Mouse (Mus musculus) heart, postnatal 14 days (tissue): Measurements from ENCODE around the gene Lsm2. TPM values are rescaled to one million over a fixed set of nuclear protein-coding genes. Genes with fewer than 3 reads are reported as not detected.
"Not testable (repeated sequence)": the region's sequence is repeated elsewhere in the genome, so short reads cannot be mapped to it uniquely, and the experiment has no call there.

Source experiments
- DNase-seq, 2 experiments: peaks; one replicate each; pipeline ENCODE4 v3.0.0; 2021 to 2022
- intact Hi-C: fragments of 180-260 bp; cut with DNase I; formaldehyde crosslinking; loops from one replicate; pipeline ENCODE4 v1.15.1; 2025
- long read RNA-seq, 2 experiments: library from polyadenylated mRNA; stranded (forward); transcript quantifications; one replicate each; pipeline ENCODE4 v2.0.0; 2021
- total RNA-seq, 2 experiments: library from RNA; stranded (reverse); gene quantifications; 2 replicates each; pipeline ENCODE4 v1.2.3; 2021

The Lsm2 gene
- total RNA-seq, result 10 to 100 TPM; 19.2 to 25.0 TPM
- long read RNA-seq, experiment 1, transcript Lsm2-202 (5 exons, 840 nt), result major isoform, 25 of 28 reads
- long read RNA-seq, experiment 1, partial matches to known transcripts, result 0 of 28 reads
- long read RNA-seq, experiment 1, other reads (novel, unspliced or antisense), result 1 of 28 reads
- long read RNA-seq, experiment 2, transcript Lsm2-202 (5 exons, 840 nt), result major isoform, 15 of 17 reads
- long read RNA-seq, experiment 2, partial matches to known transcripts, result 0 of 17 reads
- long read RNA-seq, experiment 2, other reads (novel, unspliced or antisense), result 1 of 17 reads

DNA sequence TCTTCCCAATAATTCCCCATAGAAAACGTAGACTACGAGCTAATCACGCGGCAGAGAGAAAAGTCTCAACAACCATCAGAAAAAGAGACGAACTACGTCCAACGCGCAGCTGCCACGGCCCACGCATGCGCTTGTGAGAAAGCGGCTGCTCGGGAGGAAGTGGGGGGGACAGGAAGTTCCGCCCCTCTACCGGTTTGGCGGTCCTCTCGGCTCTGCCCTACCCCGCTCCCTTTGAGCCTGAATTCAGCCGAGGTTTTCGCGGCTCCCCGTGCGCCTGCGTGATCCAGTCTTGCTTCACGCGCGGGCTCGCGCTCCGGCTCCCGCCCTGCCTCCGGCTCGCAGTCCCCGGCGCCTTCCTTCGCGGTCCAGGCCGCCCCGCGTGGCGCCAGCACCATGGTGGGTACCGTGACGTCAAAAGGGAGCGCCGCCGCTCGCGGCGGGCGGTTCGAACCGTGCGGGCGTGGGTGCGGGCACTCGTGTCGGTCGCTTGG lies at the start of gene Lsm2:
TSS of gene Lsm2 (plus strand) at position 173 of the 491 bp plus-strand sequence.
- intact Hi-C loops, result loop anchor here (5.0 kb wide), 2 partner anchors 69 to 129 kb away; partner anchors contain the start of genes Nelfe, Skiv2l and Slc44a4
- peak; percentile 91 to 92 for DNase-seq

DNA sequence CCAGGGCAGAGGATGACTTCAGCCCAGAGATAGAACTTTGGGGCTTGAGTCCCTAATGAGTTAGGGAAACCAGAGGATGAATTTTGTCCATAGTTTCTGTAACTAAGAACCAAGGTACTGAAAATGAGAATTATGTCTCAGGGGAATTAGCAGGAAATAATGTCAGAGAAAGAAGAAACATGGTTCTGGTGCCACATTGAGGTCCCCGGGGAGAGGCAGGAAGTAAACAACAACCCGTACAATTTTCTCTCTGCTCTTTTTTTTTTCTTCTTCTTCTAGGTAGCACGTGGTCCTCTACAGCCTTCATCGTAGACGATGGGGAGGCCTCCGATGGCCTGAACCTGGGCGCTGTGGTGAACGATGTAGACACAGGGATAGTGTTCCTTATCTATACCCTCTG lies 49.4 kb upstream of the Lsm2 start:
- DNase-seq, result no peak
- intact Hi-C loops, result loop anchor here (2.0 kb wide), 1 partner anchor 15 kb away; no protein-coding TSS in a partner anchor

DNA sequence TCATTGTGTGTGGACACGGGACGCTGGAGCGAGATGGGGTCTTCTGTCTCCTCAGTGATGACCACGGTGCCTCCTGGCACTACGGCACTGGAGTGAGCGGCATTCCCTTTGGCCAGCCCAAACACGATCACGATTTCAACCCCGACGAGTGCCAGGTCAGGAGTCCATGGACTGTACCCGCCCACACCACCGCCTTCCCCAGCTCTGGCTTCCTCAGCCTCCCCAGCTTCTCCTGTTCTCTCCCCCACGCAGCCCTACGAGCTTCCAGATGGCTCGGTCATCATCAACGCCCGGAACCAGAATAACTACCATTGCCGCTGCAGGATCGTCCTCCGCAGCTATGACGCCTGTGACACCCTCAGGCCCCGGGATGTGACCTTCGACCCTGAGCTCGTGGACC lies 47.6 kb upstream of the Lsm2 start:
- intact Hi-C loops, result no loop called here
- no peak for DNase-seq

DNA sequence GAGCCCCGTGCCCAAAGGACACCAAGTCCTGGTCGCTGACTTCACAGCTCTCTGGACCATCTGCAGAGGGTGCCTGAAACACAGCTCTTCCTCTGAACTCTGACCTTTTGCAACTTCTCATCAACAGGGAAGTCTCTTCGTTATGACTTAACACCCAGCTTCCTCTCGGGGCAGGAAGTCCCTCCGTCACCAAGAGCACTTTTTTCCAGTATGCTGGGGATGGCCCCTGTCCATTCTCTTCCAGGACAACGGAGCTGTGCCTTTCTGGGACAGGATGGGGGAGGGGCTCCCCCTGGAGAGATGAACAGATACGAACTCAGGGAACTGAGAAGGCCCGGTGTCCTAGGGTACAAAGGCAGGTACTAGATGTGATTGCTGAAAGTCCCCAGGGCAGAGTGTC lies 46.8 kb upstream of the Lsm2 start:
- intact Hi-C loops, result no loop called here
- DNase-seq, result peak in 1 of 2 experiments; percentile 37

DNA sequence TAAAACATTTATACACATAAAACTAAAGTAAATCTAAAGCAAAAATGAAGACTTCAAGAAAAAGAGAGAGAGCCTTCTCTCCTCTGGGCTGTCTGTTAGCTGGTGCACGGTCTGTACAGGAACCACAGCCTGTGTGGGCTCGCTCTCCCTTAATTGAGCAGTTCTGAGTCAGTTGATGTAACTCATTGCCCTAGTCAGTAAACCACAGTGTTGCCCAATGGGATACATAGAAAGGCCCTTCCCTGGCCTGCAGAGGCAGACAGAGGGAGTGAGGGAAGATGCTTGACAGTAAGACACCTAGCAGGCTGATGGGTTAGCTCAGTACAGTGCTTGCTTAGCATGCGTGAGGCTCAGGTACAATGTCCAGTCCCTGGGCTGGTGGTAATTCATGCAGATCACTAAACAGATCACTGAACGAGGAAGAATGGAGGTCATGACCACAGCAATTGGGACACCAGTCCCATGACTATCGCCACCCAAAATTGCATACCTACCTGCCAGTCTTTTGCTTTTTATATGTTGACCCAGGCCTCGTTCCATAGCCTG lies 43.6 kb upstream of the Lsm2 start:
- intact Hi-C loops, result no loop called here
- DNase-seq, result no peak

DNA sequence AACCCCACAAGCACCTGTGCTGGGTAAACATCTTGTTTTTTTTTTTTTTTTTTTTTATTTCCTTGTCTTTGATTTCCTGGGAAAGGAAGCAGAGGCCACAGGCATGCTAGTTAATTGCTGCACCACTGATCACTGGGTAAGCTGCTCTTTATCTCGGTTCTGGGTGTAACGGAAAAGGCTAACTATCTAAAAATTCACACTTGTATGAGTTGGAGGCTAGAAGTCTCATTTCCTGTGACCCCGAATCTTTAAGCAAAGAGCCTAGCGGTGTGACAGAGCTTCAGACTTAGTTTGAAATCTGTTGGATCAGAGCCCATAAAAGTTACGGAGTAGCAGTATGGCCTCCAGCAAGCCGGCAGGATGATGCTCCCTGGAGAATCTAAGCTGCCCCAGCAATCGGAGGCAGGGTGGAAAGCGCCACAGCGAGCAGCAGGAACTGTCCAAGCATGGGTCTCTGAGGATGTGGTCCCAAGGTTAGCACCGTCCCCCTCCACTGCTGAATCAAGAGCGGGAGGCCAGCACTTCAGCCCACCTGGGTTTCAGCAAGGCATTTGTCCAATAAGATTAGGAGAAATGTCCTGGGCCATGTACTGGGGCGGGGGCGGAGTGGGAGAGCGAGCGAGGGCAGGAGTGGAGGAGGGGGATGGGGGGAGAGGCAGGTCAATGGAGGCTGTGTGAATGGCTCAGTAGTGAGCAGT lies 40.2 kb upstream of the Lsm2 start:
- DNase-seq, result peak; percentile 20 to 48
- intact Hi-C loops, result loop anchor here (10.0 kb wide), 1 partner anchor 87 kb away; the partner anchor contains the start of genes Nelfe and Skiv2l

DNA sequence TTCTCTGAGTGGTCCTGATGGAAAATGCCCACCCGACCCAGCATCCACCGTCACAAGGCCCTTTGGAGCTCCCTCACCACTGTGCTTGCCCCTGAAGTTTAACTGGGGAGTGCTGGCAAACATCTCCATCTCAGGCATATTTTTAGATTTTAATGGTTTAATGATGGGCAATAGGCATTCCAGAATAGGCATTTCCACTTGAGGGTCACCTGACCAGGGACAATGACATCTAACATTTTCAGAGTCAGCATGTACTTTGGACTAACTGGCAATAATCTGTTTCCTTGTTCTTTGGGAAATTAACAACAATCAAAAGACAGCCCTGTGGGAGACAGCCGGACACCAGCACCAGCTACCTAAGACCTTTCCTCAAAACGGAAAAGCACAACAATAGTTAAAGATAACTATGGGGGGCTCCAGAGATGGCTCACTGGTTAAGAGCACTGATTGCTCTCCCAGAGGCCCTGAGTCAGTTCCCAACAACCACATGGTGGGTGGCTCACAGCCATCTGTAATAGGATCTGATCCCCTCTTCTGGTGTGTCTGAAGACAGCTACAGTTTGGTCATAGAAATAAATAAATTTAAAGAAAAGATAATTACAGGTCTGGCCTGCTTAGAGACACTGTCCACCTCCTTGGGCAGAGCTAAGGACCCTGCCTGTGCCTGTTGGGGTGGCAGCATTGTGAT lies 38.4 kb upstream of the Lsm2 start:
- intact Hi-C loops, result loop anchor here (10.0 kb wide), 1 partner anchor 88 kb away; the partner anchor contains the start of genes Nelfe and Skiv2l

DNA sequence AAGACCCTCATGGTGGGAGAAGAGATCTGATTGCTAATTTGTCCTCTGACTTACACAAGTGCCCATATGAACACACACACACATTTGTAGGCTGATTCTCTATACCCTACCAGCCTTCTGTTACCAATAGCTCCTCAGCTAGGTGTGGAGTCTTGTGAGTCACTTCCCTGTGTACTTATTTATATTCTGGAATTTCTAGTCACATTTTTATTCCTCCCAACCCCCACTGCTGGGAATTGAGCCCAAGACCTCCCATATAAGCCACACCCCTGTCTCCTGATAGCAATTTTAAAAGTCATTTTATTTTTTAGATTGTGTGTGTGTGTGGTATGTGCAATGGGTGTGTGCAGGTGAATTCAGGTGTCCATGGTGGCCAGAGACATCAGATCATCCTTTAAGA lies 37.3 kb upstream of the Lsm2 start:
- no peak for DNase-seq
- intact Hi-C loops, result loop anchor here (10.0 kb wide), 1 partner anchor 90 kb away; the partner anchor contains the start of genes Nelfe and Skiv2l

More for the DNA sequence above, 38.4 kb upstream of the Lsm2 start:
- no peak for DNase-seq

DNA sequence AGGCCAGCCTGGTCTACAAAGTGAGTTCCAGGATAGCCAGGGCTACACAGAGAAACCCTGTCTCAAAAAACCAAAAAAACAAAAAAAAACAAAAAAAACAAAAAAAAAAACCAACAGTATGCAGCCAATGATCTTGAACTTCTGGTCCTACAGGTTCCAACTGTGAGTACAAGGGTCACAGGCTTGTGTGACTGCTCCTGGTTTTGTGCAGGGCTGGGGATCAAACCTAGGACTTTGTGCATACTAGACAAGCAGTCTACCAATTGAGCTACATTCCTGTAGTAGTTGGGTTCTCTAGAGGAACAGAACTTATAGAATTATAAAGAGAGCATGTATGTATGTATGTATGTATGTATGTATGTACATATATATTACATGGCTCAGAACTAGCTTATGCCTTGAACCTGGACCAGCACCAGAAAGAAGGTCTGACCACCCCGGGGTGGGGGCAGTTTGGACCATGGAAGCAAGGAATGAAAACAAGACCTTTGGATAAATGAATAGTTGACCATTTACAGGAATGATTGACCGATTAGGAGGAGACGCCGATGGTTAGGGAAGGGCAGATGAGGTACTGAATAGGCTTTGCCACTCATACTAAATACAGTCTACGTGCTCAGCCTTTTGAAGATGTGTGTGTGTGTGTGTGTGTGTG lies 35.0 kb upstream of the Lsm2 start:
- DNase-seq, result no peak
- intact Hi-C loops, result loop anchor here (2.0 to 10.0 kb wide), 2 partner anchors 14 to 92 kb away; partner anchors contain the start of genes Nelfe and Skiv2l

DNA sequence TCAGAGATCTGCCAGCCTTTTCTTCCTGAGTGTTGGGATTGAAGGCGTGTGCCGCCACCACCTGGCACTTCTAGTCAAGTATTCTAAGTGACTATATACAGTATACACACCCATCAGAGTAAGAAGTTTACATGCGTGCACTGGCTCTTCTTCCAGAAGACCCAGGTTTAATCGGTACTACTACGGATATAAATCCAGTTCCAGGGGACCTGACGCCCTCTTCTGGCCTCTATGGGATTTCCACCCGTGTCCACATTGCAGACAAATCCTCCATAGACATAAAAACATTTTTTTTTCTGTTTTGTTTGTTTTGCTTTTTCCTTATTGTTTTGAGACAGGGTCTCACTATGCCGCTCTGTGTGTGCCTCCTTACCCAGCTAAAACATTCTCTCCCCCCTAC lies 34.1 kb upstream of the Lsm2 start:
- DNase-seq, result no peak
- intact Hi-C loops, result loop anchor here (2.0 to 10.0 kb wide), 2 partner anchors 15 to 93 kb away; partner anchors contain the start of genes Nelfe and Skiv2l

DNA sequence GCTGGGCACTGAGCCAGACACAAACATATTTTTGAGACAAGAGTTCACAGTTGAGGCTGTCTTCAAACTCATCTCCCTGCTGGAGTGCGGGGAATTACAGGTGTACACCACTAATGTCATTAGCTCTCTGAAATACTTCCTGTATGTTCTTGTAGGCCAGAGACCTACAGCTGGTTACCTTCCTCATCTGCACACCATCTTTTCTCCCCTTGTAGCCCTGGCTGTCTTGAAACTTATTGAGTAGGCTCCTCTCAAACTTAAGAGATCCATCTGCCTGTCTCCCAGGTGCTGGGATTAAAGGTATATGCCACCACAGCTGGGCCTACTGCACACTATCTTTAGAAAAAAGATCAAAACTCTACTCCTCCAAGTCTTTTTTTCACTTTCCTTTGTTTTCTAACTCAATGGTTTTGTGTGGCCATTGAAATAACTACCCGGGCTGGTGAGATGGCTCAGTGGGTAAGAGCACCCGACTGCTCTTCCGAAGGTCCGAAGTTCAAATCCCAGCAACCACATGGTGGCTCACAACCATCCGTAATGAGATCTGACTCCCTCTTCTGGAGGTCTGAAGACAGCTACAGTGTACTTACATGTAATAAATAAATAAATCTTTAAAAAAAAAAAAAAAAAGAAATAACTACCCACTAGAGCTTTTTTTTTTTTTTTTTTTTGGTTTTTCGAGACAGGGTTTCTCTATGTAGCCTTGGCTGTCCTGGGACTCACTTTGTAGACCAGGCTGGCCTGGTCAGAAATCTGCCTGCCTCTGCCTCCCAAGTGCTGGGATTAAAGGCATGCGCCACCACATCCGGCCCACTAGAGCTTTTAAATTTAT lies 32.7 kb upstream of the Lsm2 start:
- DNase-seq, result not testable (repeated sequence)
- intact Hi-C loops, result loop anchor here (10.0 kb wide), 1 partner anchor 94 kb away; the partner anchor contains the start of genes Nelfe and Skiv2l

DNA sequence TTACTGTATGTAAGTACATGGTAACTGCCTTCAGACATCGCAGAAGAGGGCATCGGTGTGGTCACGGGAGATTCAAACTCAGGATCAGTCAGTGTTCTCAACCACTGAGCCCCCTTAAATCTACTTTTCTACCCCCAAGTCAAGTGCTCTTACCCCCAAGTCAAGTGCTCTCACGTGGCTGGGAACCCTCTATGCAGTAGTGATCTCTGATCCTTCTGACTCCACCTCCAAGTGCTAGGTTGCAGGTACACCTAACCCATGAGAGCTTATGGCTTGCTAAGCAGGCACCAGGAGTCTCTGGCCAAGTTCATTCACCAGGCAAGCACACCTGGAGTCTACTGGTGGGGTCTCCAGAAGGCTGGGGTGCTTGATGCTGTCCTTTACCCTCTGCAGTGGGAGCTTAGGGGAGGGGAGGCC lies 32.1 kb upstream of the Lsm2 start:
- intact Hi-C loops, result loop anchor here (10.0 kb wide), 1 partner anchor 95 kb away; the partner anchor contains the start of genes Nelfe and Skiv2l

DNA sequence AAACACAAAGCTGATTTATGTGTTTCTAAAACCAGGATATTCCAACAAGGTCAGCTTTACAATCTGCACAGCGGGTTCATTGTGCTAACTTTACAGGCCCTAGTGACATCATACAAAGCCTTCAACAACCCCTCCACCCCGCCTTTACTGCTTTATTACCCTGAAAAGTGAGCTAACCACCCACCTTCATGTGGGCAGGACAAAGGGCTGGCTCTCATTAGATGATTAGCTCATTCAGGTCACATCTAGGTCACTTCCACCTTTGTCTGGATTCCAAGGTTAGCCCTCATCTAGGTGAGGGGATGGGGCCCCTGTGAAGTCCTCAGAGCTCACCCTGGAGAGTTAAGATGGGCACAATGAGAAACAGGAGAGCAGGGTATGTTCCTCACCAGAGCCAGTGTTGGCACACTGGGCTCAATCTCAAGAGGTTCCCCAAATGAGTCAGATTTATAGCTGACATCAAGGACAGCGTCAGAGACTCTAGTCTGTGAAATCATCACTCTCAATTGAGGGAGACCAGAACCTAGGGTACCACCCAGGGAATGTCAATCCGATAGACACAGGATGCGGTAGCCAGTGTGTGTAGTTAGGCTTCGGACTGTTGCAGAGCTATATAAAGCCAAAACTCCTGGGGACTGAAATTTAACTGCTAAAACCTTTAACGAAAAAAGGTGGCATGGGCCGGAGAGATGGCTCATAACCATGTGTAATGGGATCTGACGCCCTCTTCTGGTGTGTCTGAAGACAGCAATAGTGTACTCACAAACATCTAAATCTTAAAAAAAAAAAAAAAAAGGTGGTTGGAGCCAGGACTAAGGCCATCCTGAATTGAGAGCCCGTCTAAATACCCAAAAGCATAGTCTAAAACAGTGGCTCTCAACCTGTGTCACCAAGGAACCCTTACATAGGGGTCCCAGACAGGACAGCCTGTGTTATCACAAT lies 30.9 kb upstream of the Lsm2 start:
- intact Hi-C loops, result loop anchor here (1.0 kb wide), 1 partner anchor 33 kb away; no protein-coding TSS in a partner anchor
- DNase-seq, result no peak

More for the DNA sequence above, 32.1 kb upstream of the Lsm2 start:
- DNase-seq, result no peak

DNA sequence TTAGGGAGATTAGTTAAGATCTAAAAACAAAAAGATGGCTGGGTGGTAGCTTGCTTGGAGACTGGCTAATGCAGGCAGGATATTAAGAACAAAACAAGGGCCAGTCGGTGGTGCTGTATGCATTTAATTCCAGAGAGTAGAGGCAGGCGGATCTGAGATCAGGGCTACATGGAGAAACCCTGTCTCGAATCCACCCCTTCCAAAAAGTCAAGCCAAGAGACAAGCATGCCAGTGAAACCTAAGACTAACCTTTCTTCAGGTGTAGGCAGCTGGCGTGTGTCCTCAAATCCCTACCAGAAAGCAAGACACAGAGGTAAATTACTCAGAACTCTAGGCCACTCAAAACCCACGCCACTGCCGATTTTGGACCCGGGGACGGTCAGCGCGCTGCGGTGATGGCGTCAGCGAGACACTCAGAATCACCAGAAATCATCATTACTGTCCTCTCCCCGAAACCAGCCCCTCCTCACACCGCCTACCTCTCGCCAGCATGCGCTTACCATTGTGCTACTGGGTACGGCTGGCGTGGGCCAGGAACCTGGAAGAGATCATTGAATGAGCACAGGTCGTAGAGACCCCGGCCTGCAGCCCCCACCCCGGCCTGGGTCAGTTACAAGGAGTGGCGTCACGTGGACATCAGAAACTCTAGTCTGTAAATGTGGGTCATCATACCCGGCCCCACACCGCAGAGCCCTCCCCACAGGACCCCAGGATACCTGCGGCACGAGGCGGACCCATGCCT lies 29.9 kb upstream of the Lsm2 start:
- no peak for DNase-seq
- intact Hi-C loops, result loop anchor here (1.0 kb wide), 1 partner anchor 31 kb away; no protein-coding TSS in a partner anchor

DNA sequence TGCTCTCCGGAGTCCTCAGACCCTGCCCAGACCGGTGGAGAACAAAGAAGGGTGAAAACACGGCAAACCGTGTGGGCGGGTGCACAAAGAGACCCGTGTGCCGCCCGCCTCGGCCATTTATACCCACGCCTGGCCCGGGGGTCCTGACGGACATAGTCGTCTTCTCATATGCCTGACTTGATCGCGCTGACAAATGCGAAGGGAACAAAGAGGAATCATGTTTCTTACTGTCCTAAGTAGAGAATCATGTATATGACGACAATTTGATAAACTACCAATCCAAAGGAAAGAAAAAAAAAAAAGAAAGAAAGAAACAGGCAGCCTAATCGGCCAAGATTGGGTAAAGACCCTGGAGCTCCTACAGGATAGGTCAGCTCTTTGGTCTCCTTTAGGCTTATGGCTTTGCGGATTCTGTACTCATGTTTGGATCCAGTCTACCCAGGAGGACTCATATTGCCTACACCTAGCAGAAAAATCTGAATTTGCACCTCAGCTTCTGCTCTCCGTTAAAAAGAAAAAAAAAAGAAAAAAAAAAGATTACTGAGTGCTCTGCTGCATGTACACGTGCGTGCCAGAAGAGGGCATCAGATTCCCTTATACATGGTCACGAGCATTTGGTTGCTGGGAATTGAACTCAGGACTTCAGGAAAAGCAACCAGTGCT lies 29.2 kb upstream of the Lsm2 start:
- peak; percentile 82 to 91 for DNase-seq
- intact Hi-C loops, result no loop called here

DNA sequence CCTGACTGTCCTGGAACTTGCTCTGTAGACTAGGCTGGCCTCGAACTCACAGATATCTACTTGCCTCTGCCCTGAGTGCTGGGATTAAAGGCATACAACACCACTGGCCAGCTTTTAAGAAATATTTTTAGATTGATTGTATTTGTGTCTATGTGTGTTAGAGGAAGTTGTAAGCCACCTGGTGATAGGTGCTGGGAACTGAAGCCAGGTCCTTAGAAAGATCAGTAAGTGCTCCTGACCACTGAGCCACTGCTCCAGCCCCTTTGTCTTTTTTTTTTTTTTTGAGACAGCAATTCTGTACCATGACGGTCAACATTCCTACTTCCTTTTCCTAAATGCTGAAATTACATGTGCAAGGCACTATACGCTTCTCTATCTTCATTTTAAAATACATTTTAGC lies 28.4 kb upstream of the Lsm2 start:
- intact Hi-C loops, result no loop called here
- no peak for DNase-seq
